In genomic region chr10:108163021-108163410, GRCm38 (mm10) we compare ENCODE assay signal across 8 mouse cellular contexts. TPM values are rescaled to one million over a fixed set of nuclear protein-coding genes. Genes with fewer than 3 reads are reported as not detected.
DNase-seq lines count a peak whose midpoint lies in the region; ATAC-seq lines count a peak whose summit lies in the region.

No protein-coding gene starts in this region.

- peaks cover 17% of the 10 kb centered on the region for H3K4me1 ChIP-seq in forebrain, embryonic 14.5 days (ENCODE audit: control insufficient read depth, insufficient read depth, low read length)
- H3K4me1 ChIP-seq in kidney, embryonic 14.5 days (ENCODE audit: control insufficient read depth, insufficient read depth, low read length), result peaks cover 20% of the 10 kb centered on the region

- peak; percentile 18 for DNase-seq in kidney, adult 11 months
- no peak for DNase-seq in kidney, adult 9 months
- peak; percentile 22 for DNase-seq in MN1 (ENCODE audit: low spot score)
- peak; percentile 28 for DNase-seq in forebrain, embryonic 14.5 days (ENCODE audit: low spot score)
- DNase-seq in frontal cortex, postnatal 36 days (ENCODE audit: low spot score in 2 of 2), result no peak

- peak overlapping the region; percentile 99 for H3K9ac ChIP-seq in forebrain, embryonic 14.5 days (ENCODE audit: low read length)
- H3K9ac ChIP-seq in kidney, embryonic 14.5 days (ENCODE audit: low read depth, low read length), result peak overlapping the region; percentile 99

- peak overlapping the region; percentile 63 for H3K4me2 ChIP-seq in forebrain, embryonic 14.5 days (ENCODE audit: low read length)
- peak overlapping the region; percentile 67 for H3K4me2 ChIP-seq in kidney, embryonic 14.5 days (replicated peaks; ENCODE audit: low read depth, low read length)

- H3K4me3 ChIP-seq in forebrain, embryonic 14.5 days (ENCODE audit: low read depth, low read length), result peak overlapping the region; percentile 99
- H3K4me3 ChIP-seq in kidney, embryonic 14.5 days (ENCODE audit: low read length), result peak overlapping the region; percentile 98

- no peaks in the 10 kb centered on the region for H3K27me3 ChIP-seq in forebrain, embryonic 14.5 days (replicated peaks; ENCODE audit: control insufficient read depth, insufficient read depth, low read length)
- no peaks in the 10 kb centered on the region for H3K27me3 ChIP-seq in kidney, embryonic 14.5 days (ENCODE audit: control insufficient read depth, insufficient read depth, low read length)

- H3K27ac ChIP-seq in forebrain, embryonic 14.5 days (ENCODE audit: low read depth, low read length), result peak overlapping the region; percentile 98
- H3K27ac ChIP-seq in kidney, embryonic 14.5 days (ENCODE audit: low read depth, low read length), result peak overlapping the region; percentile 98

- H3K36me3 ChIP-seq in forebrain, embryonic 14.5 days (ENCODE audit: control insufficient read depth, insufficient read depth, low read length), result no peaks in the 10 kb centered on the region
- peaks cover 4% of the 10 kb centered on the region; the same call in 1 of the 2 replicates for H3K36me3 ChIP-seq in kidney, embryonic 14.5 days (ENCODE audit: control insufficient read depth, insufficient read depth, low read length)

- no peaks in the 10 kb centered on the region for H3K9me3 ChIP-seq in forebrain, embryonic 14.5 days (replicated peaks; ENCODE audit: control insufficient read depth, low read length)
- no peaks in the 10 kb centered on the region for H3K9me3 ChIP-seq in kidney, embryonic 14.5 days (ENCODE audit: control insufficient read depth, low read length)

- WGBS in forebrain, embryonic 14.5 days, result under 1% methylated on average over 12 of the region's 12 CpGs
- WGBS in kidney, embryonic 14.5 days, result 0% methylated on average over 12 of the region's 12 CpGs

- ATAC-seq in forebrain, embryonic 14.5 days, result no peak
- no peak for ATAC-seq in kidney, embryonic 14.5 days (ENCODE audit: low FRiP score, low TSS enrichment)
- ATAC-seq in megakaryocyte progenitor cell, adult 5-6 weeks (replicated peaks; ENCODE audit: poor library complexity), result peak; percentile 16
- no peak for ATAC-seq in activated CD4-positive, CD25-positive, alpha-beta regulatory T cell, adult 4 months

RNA-seq across cellular contexts. Expression of gene Ppp1r12a, which starts 1.0 kb away (rescaled TPM):
- 64.9 and 71.5 TPM in 2 replicates for polyA plus RNA-seq in forebrain, embryonic 14.5 days (2014; fragmentation: Nextera tagmentation; extraction: Ambion mirVana)
- polyA plus RNA-seq in kidney, embryonic 14.5 days (2014; fragmentation: Nextera tagmentation; extraction: Ambion mirVana), result 82.3 and 98.5 TPM in 2 replicates
- 101 and 106 TPM in 2 replicates for total RNA-seq in megakaryocyte progenitor cell, adult 5-6 weeks (2015)
- total RNA-seq in megakaryocyte progenitor cell, adult 5-6 weeks (2017), result 137 and 172 TPM in 2 replicates
- 100 to 1,000 TPM; 253 to 272 TPM for polyA plus RNA-seq in activated CD4-positive, CD25-positive, alpha-beta regulatory T cell, adult 4 months (2017; shearing (Covaris generic))

Comparison
In these comparisons a context has a peak if more than half of its experiments do, and no peak if none do; other contexts are left out.
1. DNase-seq: peak in kidney, adult 11 months (single experiment), MN1 (single experiment) and forebrain, embryonic 14.5 days (single experiment); none in kidney, adult 9 months (single experiment) and frontal cortex, postnatal 36 days (0 of 2).